Mouse (Mus musculus): Measurements from ENCODE around the gene Rdh19. TPM values are rescaled to one million over a fixed set of nuclear protein-coding genes. Genes with fewer than 3 reads are reported as not detected.
"Not testable (repeated sequence)": the region's sequence is repeated elsewhere in the genome, so short reads cannot be mapped to it uniquely, and the experiment has no call there.

The Rdh19 gene
- polyA plus RNA-seq, 1 experiment, result not detected

GRCm38 (mm10) chr10:127877681-127878080 lies 28.0 kb downstream of the Rdh19 start:
- H3K4me3 ChIP-seq (replicated peaks), result no peak overlapping the region
- H3K27me3 ChIP-seq (ENCODE audit: control insufficient read depth), result no peaks in the 10 kb centered on the region
- no peaks in the 10 kb centered on the region for H3K36me3 ChIP-seq (ENCODE audit: control insufficient read depth)
- H3K9me3 ChIP-seq (ENCODE audit: control insufficient read depth, low read length), result no peaks in the 10 kb centered on the region
- TF ChIP-seq GATA1 (IDR thresholded peaks at IDR 0.05; ENCODE audit: low read length) (no peak), TAL1 (IDR thresholded peaks at IDR 0.05; ENCODE audit: low read length) (no peak)
- H3K4me1 ChIP-seq (ENCODE audit: control insufficient read depth), result peaks cover 14% of the 10 kb centered on the region

DNA sequence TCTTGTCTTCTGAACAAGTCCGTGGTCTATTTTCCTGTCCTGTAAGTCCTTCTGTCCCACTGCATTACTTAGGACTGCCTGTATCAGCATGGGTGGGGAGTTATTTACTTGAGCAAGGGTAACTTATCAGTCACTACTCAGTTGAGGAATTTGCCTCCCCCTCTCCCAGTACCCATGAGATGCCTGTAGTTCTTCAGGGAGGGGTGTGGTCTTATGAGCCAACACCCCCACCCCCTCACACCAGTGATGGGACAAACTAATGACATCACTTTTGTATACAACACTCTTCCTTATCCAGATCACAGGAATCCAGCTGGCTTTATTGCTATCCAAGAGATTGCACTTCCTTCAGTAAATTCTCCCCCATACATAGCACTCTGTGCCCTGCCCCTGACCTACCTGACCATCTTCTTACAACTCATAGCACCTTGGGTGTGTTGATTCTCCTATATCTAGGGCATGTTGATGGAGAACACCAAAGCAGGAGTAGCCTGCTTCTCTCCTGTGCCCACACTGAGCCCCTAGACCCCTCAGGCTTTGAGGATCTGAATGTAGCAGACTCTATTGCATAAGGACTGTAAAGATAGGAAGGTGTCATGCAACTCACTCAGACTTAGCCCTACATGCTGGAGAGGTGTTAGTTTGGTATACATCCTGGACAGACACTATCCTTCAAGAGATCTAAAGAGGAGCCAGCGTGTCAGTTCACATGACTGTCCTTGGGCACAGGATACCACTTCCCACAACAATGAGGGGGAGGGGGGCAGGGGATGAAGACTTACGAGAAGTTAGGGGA lies 28.7 kb downstream of the Rdh19 start:
- Histone ChIP-seq H3K36me3 (ENCODE audit: control insufficient read depth) (no peaks in the 10 kb centered on the region), H3K27me3 (ENCODE audit: control insufficient read depth) (no peaks in the 10 kb centered on the region), H3K9me3 (ENCODE audit: control insufficient read depth, low read length) (no peaks in the 10 kb centered on the region), H3K4me1 (ENCODE audit: control insufficient read depth) (peaks cover 14% of the 10 kb centered on the region), H3K4me3 (replicated peaks) (no peak overlapping the region)
- no peak for TF ChIP-seq GATA1 (IDR thresholded peaks at IDR 0.05; ENCODE audit: low read length)

GRCm38 (mm10) chr10:127879155-127879688 lies 29.5 kb downstream of the Rdh19 start:
- H3K36me3 ChIP-seq (ENCODE audit: control insufficient read depth), result no peaks in the 10 kb centered on the region
- TF ChIP-seq GATA1 (IDR thresholded peaks at IDR 0.05; ENCODE audit: low read length) (no peak), TAL1 (IDR thresholded peaks at IDR 0.05; ENCODE audit: low read length) (no peak)
- H3K9me3 ChIP-seq (ENCODE audit: control insufficient read depth, low read length), result no peaks in the 10 kb centered on the region
- H3K4me1 ChIP-seq (ENCODE audit: control insufficient read depth), result peaks cover 14% of the 10 kb centered on the region
- no peaks in the 10 kb centered on the region for H3K27me3 ChIP-seq (ENCODE audit: control insufficient read depth)
- no peak overlapping the region for H3K4me3 ChIP-seq (replicated peaks)

DNA sequence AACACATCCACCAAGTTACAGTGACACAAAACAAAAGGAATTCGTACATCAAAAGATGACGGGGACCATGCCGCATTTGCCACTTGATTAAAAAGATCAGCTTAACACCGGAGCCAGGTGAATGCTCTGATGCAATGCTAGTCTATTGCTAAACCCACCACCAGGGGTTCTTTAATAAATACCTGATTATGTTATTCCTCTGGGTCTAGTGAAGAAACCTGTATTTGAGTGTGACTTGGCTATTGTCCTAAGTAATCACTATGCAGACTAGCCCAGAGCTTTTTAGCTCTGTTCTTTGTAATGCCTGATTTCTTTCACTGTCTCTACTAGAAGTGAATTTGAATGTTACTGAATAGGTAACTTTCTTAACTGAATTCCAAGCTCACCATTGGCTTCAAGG lies 31.3 kb downstream of the Rdh19 start:
- no peak overlapping the region for H3K4me3 ChIP-seq (replicated peaks)
- H3K4me1 ChIP-seq (ENCODE audit: control insufficient read depth), result peaks cover 14% of the 10 kb centered on the region
- H3K36me3 ChIP-seq (ENCODE audit: control insufficient read depth), result no peaks in the 10 kb centered on the region
- TF ChIP-seq TAL1 (IDR thresholded peaks at IDR 0.05; ENCODE audit: low read length) (no peak), GATA1 (IDR thresholded peaks at IDR 0.05; ENCODE audit: low read length) (no peak)
- H3K9me3 ChIP-seq (ENCODE audit: control insufficient read depth, low read length), result no peaks in the 10 kb centered on the region
- no peaks in the 10 kb centered on the region for H3K27me3 ChIP-seq (ENCODE audit: control insufficient read depth)

DNA sequence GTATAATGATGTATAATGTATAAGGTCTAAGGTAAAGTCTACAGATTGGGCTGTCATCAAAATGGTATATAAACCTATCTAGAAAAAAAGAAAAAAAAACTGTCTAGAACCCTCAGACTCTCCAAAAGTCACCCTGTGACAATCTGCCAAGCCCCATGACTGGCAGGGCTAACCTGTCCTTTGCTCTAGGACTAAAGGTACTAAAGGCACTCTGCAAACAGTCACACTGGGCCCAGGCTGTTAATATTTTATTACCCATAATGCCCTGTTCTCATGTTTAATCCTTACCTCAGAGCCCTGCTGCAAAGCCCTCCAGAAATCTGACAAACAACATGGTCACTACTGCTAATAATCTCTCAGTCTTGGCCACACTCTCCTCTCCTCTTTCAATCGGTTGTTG lies 36.8 kb downstream of the Rdh19 start:
- H3K4me1 ChIP-seq (ENCODE audit: control insufficient read depth), result no peaks in the 10 kb centered on the region
- no peaks in the 10 kb centered on the region for H3K36me3 ChIP-seq (ENCODE audit: control insufficient read depth)
- H3K4me3 ChIP-seq (replicated peaks), result no peak overlapping the region
- no peaks in the 10 kb centered on the region for H3K9me3 ChIP-seq (ENCODE audit: control insufficient read depth, low read length)
- TF ChIP-seq GATA1 (IDR thresholded peaks at IDR 0.05; ENCODE audit: low read length) (no peak), TAL1 (IDR thresholded peaks at IDR 0.05; ENCODE audit: low read length) (no peak)
- no peaks in the 10 kb centered on the region for H3K27me3 ChIP-seq (ENCODE audit: control insufficient read depth)

GRCm38 (mm10) chr10:127886971-127887370 lies 37.2 kb downstream of the Rdh19 start:
- H3K9me3 ChIP-seq (ENCODE audit: control insufficient read depth, low read length), result no peaks in the 10 kb centered on the region
- no peaks in the 10 kb centered on the region for H3K27me3 ChIP-seq (ENCODE audit: control insufficient read depth)
- H3K4me3 ChIP-seq (replicated peaks), result no peak overlapping the region
- no peaks in the 10 kb centered on the region for H3K4me1 ChIP-seq (ENCODE audit: control insufficient read depth)
- TF ChIP-seq TAL1 (IDR thresholded peaks at IDR 0.05; ENCODE audit: low read length) (no peak), GATA1 (IDR thresholded peaks at IDR 0.05; ENCODE audit: low read length) (no peak)
- no peaks in the 10 kb centered on the region for H3K36me3 ChIP-seq (ENCODE audit: control insufficient read depth)

DNA sequence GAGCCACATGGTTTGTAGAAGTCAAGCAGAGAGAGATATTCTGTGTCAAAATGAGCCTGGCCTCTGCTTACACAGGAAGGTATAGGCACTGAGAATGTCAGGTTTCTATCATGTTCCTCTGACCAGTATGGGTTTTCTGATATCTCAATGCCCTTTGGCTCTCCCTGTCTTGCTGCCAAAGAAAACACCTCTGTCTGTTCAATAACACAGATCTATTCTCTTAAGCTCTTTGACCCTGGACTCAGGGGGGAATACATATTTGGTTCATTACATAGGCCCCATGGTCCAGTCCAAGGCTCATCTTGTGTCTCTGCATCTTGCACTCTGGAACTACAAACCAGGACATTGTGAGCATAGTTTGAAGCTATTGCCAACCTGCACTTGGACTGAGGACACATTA lies 38.9 kb downstream of the Rdh19 start, which contains the start of gene Rdh7:
TSS of gene Rdh7 (minus strand) at position 213 of the 400 bp plus-strand sequence.
- no peaks in the 10 kb centered on the region for H3K27me3 ChIP-seq (ENCODE audit: control insufficient read depth)
- H3K4me3 ChIP-seq (replicated peaks), result no peak within 1 kb of the TSS
- no peaks in the 10 kb centered on the region for H3K9me3 ChIP-seq (ENCODE audit: control insufficient read depth, low read length)
- H3K4me1 ChIP-seq (ENCODE audit: control insufficient read depth), result no peaks in the 10 kb centered on the region
- TF ChIP-seq TAL1 (IDR thresholded peaks at IDR 0.05; ENCODE audit: low read length), result no peak
- TF ChIP-seq GATA1 (IDR thresholded peaks at IDR 0.05; ENCODE audit: low read length), result no peak
- no peaks in the 10 kb centered on the region for H3K36me3 ChIP-seq (ENCODE audit: control insufficient read depth)

- Histone ChIP-seq H3K27me3 (ENCODE audit: control insufficient read depth) (no peaks in the 10 kb centered on the region), H3K4me1 (ENCODE audit: control insufficient read depth) (no peaks in the 10 kb centered on the region), H3K4me3 (replicated peaks) (no peak overlapping the region), H3K36me3 (ENCODE audit: control insufficient read depth) (no peaks in the 10 kb centered on the region), H3K9me3 (ENCODE audit: control insufficient read depth, low read length) (no peaks in the 10 kb centered on the region)
- TF ChIP-seq GATA1 (IDR thresholded peaks at IDR 0.05; ENCODE audit: low read length) (no peak), TAL1 (IDR thresholded peaks at IDR 0.05; ENCODE audit: low read length) (no peak)
These were observed 41.8 kb downstream of the Rdh19 start for GRCm38 (mm10) chr10:127891481-127891880.

DNA sequence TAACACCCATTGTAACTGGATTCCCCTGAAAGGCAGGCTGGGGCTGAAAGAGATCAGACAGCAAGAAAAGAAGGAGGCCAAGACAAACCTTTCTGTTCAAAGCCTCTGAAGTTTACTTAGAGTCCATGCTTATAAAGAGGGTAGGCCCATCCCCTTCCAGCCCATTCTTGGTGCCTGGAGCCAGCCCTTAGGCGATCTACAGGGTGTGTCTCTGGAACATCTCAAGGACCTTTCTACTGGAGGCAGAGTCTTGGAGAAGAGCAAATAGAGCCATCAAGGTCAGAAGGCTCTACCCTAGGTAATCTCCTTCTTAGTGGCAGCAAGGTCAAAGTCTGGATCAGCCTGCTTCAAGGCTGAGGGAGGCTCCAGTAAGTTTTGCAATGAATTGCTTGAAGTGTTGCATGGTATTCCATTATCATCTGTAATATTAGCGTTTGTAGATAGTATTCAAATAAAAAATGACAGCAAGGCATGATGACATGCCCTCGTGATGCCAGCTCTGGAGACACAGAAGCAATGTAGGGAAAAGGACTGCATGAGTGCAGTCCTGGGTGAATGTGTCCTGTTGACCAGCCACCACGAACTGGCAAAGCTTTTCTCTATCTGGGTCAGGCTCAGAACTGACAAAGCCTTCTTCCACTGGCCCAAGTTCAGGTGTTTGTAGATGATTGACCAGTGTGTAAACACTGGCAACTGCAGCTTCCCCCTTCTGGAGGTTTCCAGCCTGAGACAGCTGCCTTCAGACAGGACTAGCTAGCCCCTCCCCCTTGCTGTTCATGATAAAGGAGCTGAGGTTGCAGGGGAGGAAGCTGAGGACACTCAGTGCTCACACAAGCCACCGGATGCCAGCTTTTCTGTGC lies 43.7 kb downstream of the Rdh19 start:
- not testable (repeated sequence) for H3K9me3 ChIP-seq (ENCODE audit: control insufficient read depth, low read length); H3K36me3 ChIP-seq (ENCODE audit: control insufficient read depth); H3K27me3 ChIP-seq (ENCODE audit: control insufficient read depth); H3K4me1 ChIP-seq (ENCODE audit: control insufficient read depth); H3K4me3 ChIP-seq (replicated peaks)

All from erythroblast, embryonic 14.5 days (primary cell).